Mouse (Mus musculus): Measurements from ENCODE around the gene Skiv2l.
A peak's percentile ranks its signal among the peaks of the same experiment; 100 is the strongest.

Gene Skiv2l

GRCm38 (mm10) chr17:34849722-34850516, at the start of gene Skiv2l, which contains the start of gene Nelfe:
TSS of gene Skiv2l (minus strand) at chr17:34850210.
TSS of gene Nelfe (plus strand) at chr17:34850391.
- DNase-seq (ENCODE audit: low spot score in 2 of 2) = peak; percentile 96 to 98

- DNase-seq (ENCODE audit: low spot score in 2 of 2) = peak; percentile 36 to 40
Measured at GRCm38 (mm10) chr17:34899053-34899889, 49.3 kb upstream of the Skiv2l start.

- DNase-seq (ENCODE audit: low spot score in 2 of 2) = no peak
Measured at GRCm38 (mm10) chr17:34898706-34899052, 48.7 kb upstream of the Skiv2l start.

- DNase-seq (ENCODE audit: low spot score in 2 of 2) = peak; percentile 47 to 64
Measured at GRCm38 (mm10) chr17:34898160-34898586, 48.2 kb upstream of the Skiv2l start, which contains the start of the genes C2 and Ehmt2. TSS of gene C2 (minus strand) at chr17:34898265. TSS of gene Ehmt2 (plus strand) at chr17:34898469.

- DNase-seq (ENCODE audit: low spot score in 2 of 2) = no peak
Measured at GRCm38 (mm10) chr17:34897373-34898159, 47.6 kb upstream of the Skiv2l start.

- DNase-seq (ENCODE audit: low spot score in 2 of 2) = peak; percentile 73 to 79
Measured at GRCm38 (mm10) chr17:34896366-34896765, 46.4 kb upstream of the Skiv2l start.

GRCm38 (mm10) chr17:34895724-34896123, 45.7 kb upstream of the Skiv2l start:
- no peak for DNase-seq (ENCODE audit: low spot score in 2 of 2)

- DNase-seq (ENCODE audit: low spot score in 2 of 2) = no peak
Measured at GRCm38 (mm10) chr17:34894801-34895530, 45.0 kb upstream of the Skiv2l start.

GRCm38 (mm10) chr17:34894074-34894597, 44.1 kb upstream of the Skiv2l start:
- peak; percentile 85 to 87 for DNase-seq (ENCODE audit: low spot score in 2 of 2)

GRCm38 (mm10) chr17:34893072-34893824, 43.2 kb upstream of the Skiv2l start:
- DNase-seq (ENCODE audit: low spot score in 2 of 2) = no peak

GRCm38 (mm10) chr17:34891377-34891776, 41.4 kb upstream of the Skiv2l start:
- DNase-seq (ENCODE audit: low spot score in 2 of 2) = no peak

GRCm38 (mm10) chr17:34890074-34890743, 40.2 kb upstream of the Skiv2l start:
- DNase-seq (ENCODE audit: low spot score in 2 of 2) = no peak

GRCm38 (mm10) chr17:34887942-34888341, 37.9 kb upstream of the Skiv2l start:
- DNase-seq (ENCODE audit: low spot score in 2 of 2) = no peak

- DNase-seq (ENCODE audit: low spot score in 2 of 2) = no peak
Measured at GRCm38 (mm10) chr17:34885615-34886014, 35.6 kb upstream of the Skiv2l start.

GRCm38 (mm10) chr17:34884704-34885103, 34.7 kb upstream of the Skiv2l start:
- DNase-seq (ENCODE audit: low spot score in 2 of 2) = no peak

- no peak for DNase-seq (ENCODE audit: low spot score in 2 of 2)
Measured at GRCm38 (mm10) chr17:34883332-34883731, 33.3 kb upstream of the Skiv2l start.

GRCm38 (mm10) chr17:34881683-34882310, 31.8 kb upstream of the Skiv2l start, which contains the start of gene Gm20547:
TSS of gene Gm20547 (minus strand) at chr17:34882042.
- no peak for DNase-seq (ENCODE audit: low spot score in 2 of 2)

- DNase-seq (ENCODE audit: low spot score in 2 of 2) = no peak
Measured at GRCm38 (mm10) chr17:34881166-34881565, 31.2 kb upstream of the Skiv2l start.

GRCm38 (mm10) chr17:34879336-34879879, 29.4 kb upstream of the Skiv2l start, which contains the start of gene Zbtb12:
TSS of gene Zbtb12 (plus strand) at chr17:34879483.
- no peak for DNase-seq (ENCODE audit: low spot score in 2 of 2)
